Mouse (Mus musculus) ES-CJ7 (cell line): ENCODE results near the gene Drd2.

Source experiments
- DNase-seq: peaks from one replicate; pipeline ENCODE4 v3.0.0; 2011; ENCODE audit warnings: low read depth, low spot score

The Drd2 gene

GRCm38 (mm10) chr9:49340136-49341043 is at the start of gene Drd2:
TSS of gene Drd2 (plus strand) at chr9:49340627.
- peak; percentile 71 for DNase-seq

GRCm38 (mm10) chr9:49295101-49295500 is 45.3 kb upstream of the Drd2 start:
- no peak for DNase-seq

- DNase-seq, result no peak
Observed at GRCm38 (mm10) chr9:49307576-49307975, 32.9 kb upstream of the Drd2 start.

GRCm38 (mm10) chr9:49310821-49311220 is 29.6 kb upstream of the Drd2 start:
- DNase-seq, result no peak

- DNase-seq, result no peak
Observed at GRCm38 (mm10) chr9:49318638-49319037, 21.8 kb upstream of the Drd2 start.

- peak; percentile 77 for DNase-seq
Observed at GRCm38 (mm10) chr9:49341044-49341365, 578 bp downstream of the Drd2 start.

GRCm38 (mm10) chr9:49365763-49366162 is 25.3 kb downstream of the Drd2 start:
- DNase-seq, result peak; percentile 93

GRCm38 (mm10) chr9:49373946-49374345 is 33.5 kb downstream of the Drd2 start:
- DNase-seq, result no peak

- DNase-seq, result no peak
Observed at GRCm38 (mm10) chr9:49379962-49380361, 39.5 kb downstream of the Drd2 start.

GRCm38 (mm10) chr9:49384041-49384440 is 43.6 kb downstream of the Drd2 start:
- no peak for DNase-seq

- peak; percentile 47 for DNase-seq
Observed at GRCm38 (mm10) chr9:49384855-49385254, 44.4 kb downstream of the Drd2 start.

- no peak for DNase-seq
Observed at GRCm38 (mm10) chr9:49385301-49385700, 44.9 kb downstream of the Drd2 start.

GRCm38 (mm10) chr9:49386119-49386518 is 45.7 kb downstream of the Drd2 start:
- no peak for DNase-seq

- DNase-seq, result no peak
Observed at GRCm38 (mm10) chr9:49392242-49392641, 51.8 kb downstream of the Drd2 start.

GRCm38 (mm10) chr9:49396006-49396405 is 55.6 kb downstream of the Drd2 start:
- DNase-seq, result no peak

- DNase-seq, result no peak
Observed at GRCm38 (mm10) chr9:49403711-49404110, 63.3 kb downstream of the Drd2 start.

- no peak for DNase-seq
Observed at GRCm38 (mm10) chr9:49407028-49407427, 66.6 kb downstream of the Drd2 start.

GRCm38 (mm10) chr9:49410621-49411020 is 70.2 kb downstream of the Drd2 start:
- no peak for DNase-seq

- DNase-seq, result no peak
Observed at GRCm38 (mm10) chr9:49423866-49424265, 83.4 kb downstream of the Drd2 start.

GRCm38 (mm10) chr9:49425585-49425984 is 85.2 kb downstream of the Drd2 start:
- no peak for DNase-seq

GRCm38 (mm10) chr9:49426921-49427320 is 86.5 kb downstream of the Drd2 start, which contains the start of gene Ankk1:
TSS of gene Ankk1 (minus strand) at chr9:49427021.
- DNase-seq, result no peak

GRCm38 (mm10) chr9:49427478-49427877 is 87.1 kb downstream of the Drd2 start:
- no peak for DNase-seq

GRCm38 (mm10) chr9:49442621-49443020 is 102.2 kb downstream of the Drd2 start:
- no peak for DNase-seq
